Mouse (Mus musculus): ENCODE measurements around the gene Mrps12. TPM values are rescaled to one million over a fixed set of nuclear protein-coding genes. Genes with fewer than 3 reads are reported as not detected.
A peak's percentile ranks its signal among the peaks of the same experiment; 100 is the strongest.
"Not testable (repeated sequence)": the region's sequence is repeated elsewhere in the genome, so short reads cannot be mapped to it uniquely, and the experiment has no call there.

Gene Mrps12
- polyA plus RNA-seq, 1 experiment from 2014 or later, result 180 TPM

- H3K9ac ChIP-seq (ENCODE audit: low read depth, low read length), result no peak overlapping the region
- no peaks in the 10 kb centered on the region for H3K4me1 ChIP-seq (replicated peaks; ENCODE audit: control insufficient read depth, insufficient read depth, low read length)
- ATAC-seq (replicated peaks; ENCODE audit: low FRiP score) (no peak), DNase-seq (ENCODE audit: low spot score) (no peak)
- no peak overlapping the region for H3K4me3 ChIP-seq (ENCODE audit: low read depth, low read length)
- no peak overlapping the region for H3K4me2 ChIP-seq
- H3K27ac ChIP-seq (ENCODE audit: low read depth, low read length), result no peak overlapping the region
- H3K27me3 ChIP-seq (replicated peaks; ENCODE audit: control insufficient read depth, insufficient read depth, low read length), result no peaks in the 10 kb centered on the region
- no peaks in the 10 kb centered on the region for H3K36me3 ChIP-seq (ENCODE audit: control insufficient read depth, insufficient read depth, low read length)
- no peaks in the 10 kb centered on the region for H3K9me3 ChIP-seq (ENCODE audit: control insufficient read depth, low read length)
Observed at GRCm38 (mm10) chr7:28709454-28709853, 32.2 kb downstream of the Mrps12 start.

DNA sequence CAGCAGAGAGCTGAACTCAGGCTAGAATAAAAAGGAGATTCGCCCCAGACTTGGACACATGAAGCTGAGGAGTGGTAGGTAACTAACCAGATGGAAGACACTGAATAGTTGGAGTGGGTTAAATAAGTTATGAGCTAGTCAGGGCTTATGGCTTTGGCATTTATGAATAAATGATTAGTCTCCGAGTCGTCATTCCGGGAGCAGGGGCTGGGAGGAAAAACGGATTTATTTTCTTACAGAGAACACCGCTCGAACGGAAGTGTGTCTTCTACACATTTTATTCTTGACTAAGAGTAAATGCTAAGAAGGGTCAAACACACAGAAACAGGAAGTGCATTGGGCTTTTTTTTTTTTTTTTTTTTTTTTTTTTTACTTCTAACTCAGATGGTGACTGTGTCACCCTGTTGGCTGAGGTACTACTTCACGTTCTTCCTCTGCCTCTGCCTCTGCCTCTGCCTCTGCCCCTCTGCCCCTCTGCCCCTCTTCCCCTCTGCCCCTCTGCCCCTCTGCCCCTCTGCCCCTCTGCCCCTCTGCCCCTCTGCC lies 38.9 kb downstream of the Mrps12 start:
- 60% methylated on average over 9 of the region's 9 CpGs for WGBS
- Histone ChIP-seq H3K27me3 (replicated peaks; ENCODE audit: control insufficient read depth, insufficient read depth, low read length) (no peaks in the 10 kb centered on the region), H3K4me2 (no peak overlapping the region), H3K9me3 (ENCODE audit: control insufficient read depth, low read length) (0 out of 2 replicates have a peak, but pooled peaks cover 3% of the 10 kb centered on the region), H3K4me3 (ENCODE audit: low read depth, low read length) (no peak overlapping the region), H3K27ac (ENCODE audit: low read depth, low read length) (no peak overlapping the region), H3K9ac (ENCODE audit: low read depth, low read length) (no peak overlapping the region), H3K4me1 (replicated peaks; ENCODE audit: control insufficient read depth, insufficient read depth, low read length) (no peaks in the 10 kb centered on the region), H3K36me3 (ENCODE audit: control insufficient read depth, insufficient read depth, low read length) (no peaks in the 10 kb centered on the region)
- DNase-seq (ENCODE audit: low spot score) (no peak), ATAC-seq (replicated peaks; ENCODE audit: low FRiP score) (no peak)

GRCm38 (mm10) chr7:28701306-28701705 lies 40.3 kb downstream of the Mrps12 start:
- H3K9me3 ChIP-seq (ENCODE audit: control insufficient read depth, low read length); H3K36me3 ChIP-seq (ENCODE audit: control insufficient read depth, insufficient read depth, low read length); H3K4me2 ChIP-seq; ATAC-seq (replicated peaks; ENCODE audit: low FRiP score); H3K27me3 ChIP-seq (replicated peaks; ENCODE audit: control insufficient read depth, insufficient read depth, low read length); DNase-seq (ENCODE audit: low spot score); H3K4me1 ChIP-seq (replicated peaks; ENCODE audit: control insufficient read depth, insufficient read depth, low read length); H3K4me3 ChIP-seq (ENCODE audit: low read depth, low read length); H3K27ac ChIP-seq (ENCODE audit: low read depth, low read length); H3K9ac ChIP-seq (ENCODE audit: low read depth, low read length): not testable (repeated sequence)
- WGBS, result 92% methylated on average over 12 of the region's 12 CpGs

DNA sequence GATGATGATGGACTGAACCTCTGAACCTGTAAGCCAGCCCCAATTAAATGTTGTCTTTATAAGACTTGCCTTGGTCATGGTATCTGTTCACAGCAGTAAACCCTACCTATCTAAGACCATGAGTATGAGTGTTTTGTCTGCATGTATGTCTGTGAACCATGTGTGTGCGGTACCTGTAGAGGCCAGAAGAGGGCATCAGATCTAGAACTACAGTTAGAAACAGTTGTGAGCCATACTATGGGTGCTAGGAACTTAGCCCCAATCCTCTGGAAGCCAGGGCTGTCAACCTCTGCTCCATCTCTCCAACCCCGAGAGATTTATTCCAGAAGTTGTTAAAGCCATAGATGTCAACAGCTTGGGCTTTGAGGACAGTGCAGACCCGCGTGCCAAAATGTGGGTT lies 41.4 kb downstream of the Mrps12 start:
- Histone ChIP-seq H3K27me3 (replicated peaks; ENCODE audit: control insufficient read depth, insufficient read depth, low read length) (no peaks in the 10 kb centered on the region), H3K4me3 (ENCODE audit: low read depth, low read length) (no peak overlapping the region), H3K9me3 (ENCODE audit: control insufficient read depth, low read length) (0 out of 2 replicates have a peak, but pooled peaks cover 3% of the 10 kb centered on the region), H3K4me1 (replicated peaks; ENCODE audit: control insufficient read depth, insufficient read depth, low read length) (no peaks in the 10 kb centered on the region), H3K9ac (ENCODE audit: low read depth, low read length) (no peak overlapping the region), H3K4me2 (no peak overlapping the region), H3K27ac (ENCODE audit: low read depth, low read length) (no peak overlapping the region), H3K36me3 (ENCODE audit: control insufficient read depth, insufficient read depth, low read length) (no peaks in the 10 kb centered on the region; the same call in 1 of the 2 replicates)
- ATAC-seq (replicated peaks; ENCODE audit: low FRiP score), result no peak
- 94% methylated on average over 4 of the region's 4 CpGs for WGBS
- no peak for DNase-seq (ENCODE audit: low spot score)

- no peaks in the 10 kb centered on the region; the same call in 1 of the 2 replicates for H3K36me3 ChIP-seq (ENCODE audit: control insufficient read depth, insufficient read depth, low read length)
- H3K27ac ChIP-seq (ENCODE audit: low read depth, low read length), result no peak overlapping the region
- H3K27me3 ChIP-seq (replicated peaks; ENCODE audit: control insufficient read depth, insufficient read depth, low read length), result peaks cover 25% of the 10 kb centered on the region
- ATAC-seq (replicated peaks; ENCODE audit: low FRiP score) (no peak), DNase-seq (ENCODE audit: low spot score) (no peak)
- H3K4me1 ChIP-seq (replicated peaks; ENCODE audit: control insufficient read depth, insufficient read depth, low read length), result peaks cover 3% of the 10 kb centered on the region; the same call in 1 of the 2 replicates
- H3K4me3 ChIP-seq (ENCODE audit: low read depth, low read length), result no peak overlapping the region
- WGBS, result 81% methylated on average over 11 of the region's 11 CpGs
- H3K4me2 ChIP-seq, result no peak overlapping the region
- no peak overlapping the region for H3K9ac ChIP-seq (ENCODE audit: low read depth, low read length)
- H3K9me3 ChIP-seq (ENCODE audit: control insufficient read depth, low read length), result 0 out of 2 replicates have a peak, but pooled peaks cover 3% of the 10 kb centered on the region
Observed at GRCm38 (mm10) chr7:28697277-28697676, 44.3 kb downstream of the Mrps12 start.

DNA sequence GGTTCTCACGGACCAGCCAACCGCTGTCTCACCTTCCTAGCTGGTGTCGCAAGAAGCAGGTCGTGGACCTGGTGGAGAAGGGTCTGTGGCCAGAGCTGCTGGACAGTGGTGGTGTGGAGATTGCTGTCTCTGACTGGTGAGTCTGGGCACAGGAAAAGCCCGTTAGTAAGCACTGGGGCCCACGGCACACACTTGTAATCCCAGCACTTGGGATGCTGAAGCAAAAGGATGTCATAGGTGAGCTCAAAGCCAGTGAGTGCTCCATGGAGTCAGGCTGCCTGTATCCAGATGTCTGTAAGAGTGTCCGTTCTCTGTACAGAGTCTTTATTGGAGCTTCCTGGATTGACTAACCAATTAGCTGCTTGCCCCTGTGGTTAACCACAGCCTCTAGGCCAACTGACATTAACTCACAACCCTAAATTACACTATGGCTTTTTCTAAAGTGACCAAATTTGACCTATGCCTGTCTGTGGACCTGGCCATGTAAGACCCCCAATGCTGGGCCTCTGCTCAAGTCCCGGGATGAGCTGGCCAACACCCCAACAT lies 46.6 kb downstream of the Mrps12 start:
- peaks cover 31% of the 10 kb centered on the region for H3K27me3 ChIP-seq (replicated peaks; ENCODE audit: control insufficient read depth, insufficient read depth, low read length)
- H3K4me2 ChIP-seq, result no peak overlapping the region
- H3K9me3 ChIP-seq (ENCODE audit: control insufficient read depth, low read length), result no peaks in the 10 kb centered on the region
- DNase-seq (ENCODE audit: low spot score) (no peak), ATAC-seq (replicated peaks; ENCODE audit: low FRiP score) (no peak)
- no peak overlapping the region for H3K27ac ChIP-seq (ENCODE audit: low read depth, low read length)
- 40% methylated on average over 8 of the region's 8 CpGs for WGBS
- H3K36me3 ChIP-seq (ENCODE audit: control insufficient read depth, insufficient read depth, low read length), result no peaks in the 10 kb centered on the region; the same call in 1 of the 2 replicates
- peaks cover 3% of the 10 kb centered on the region; the same call in 1 of the 2 replicates for H3K4me1 ChIP-seq (replicated peaks; ENCODE audit: control insufficient read depth, insufficient read depth, low read length)
- H3K4me3 ChIP-seq (ENCODE audit: low read depth, low read length), result no peak overlapping the region
- no peak overlapping the region for H3K9ac ChIP-seq (ENCODE audit: low read depth, low read length)

DNA sequence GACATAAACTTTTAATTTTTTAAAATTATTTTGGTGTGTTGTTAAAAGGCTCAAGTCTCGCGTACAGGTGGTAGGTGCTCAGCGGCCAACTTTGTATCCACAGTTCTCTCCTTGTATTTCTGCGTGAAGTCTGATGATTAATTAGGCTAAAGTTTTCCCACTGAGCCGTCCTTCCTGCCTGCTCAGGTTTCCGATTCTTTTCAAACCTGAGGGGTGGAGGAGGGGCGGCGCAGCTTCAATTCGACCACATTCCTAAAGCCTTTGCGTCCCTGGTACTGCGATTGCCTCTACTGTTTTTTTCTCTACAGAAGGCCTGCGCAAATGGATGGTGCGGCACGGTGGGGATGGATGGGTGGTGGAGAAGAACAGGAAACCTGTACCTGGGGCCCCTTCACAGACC lies 47.2 kb downstream of the Mrps12 start:
- ATAC-seq (replicated peaks; ENCODE audit: low FRiP score) (no peak), DNase-seq (ENCODE audit: low spot score) (no peak)
- Histone ChIP-seq H3K4me2 (peak overlapping the region; percentile 34), H3K4me1 (replicated peaks; ENCODE audit: control insufficient read depth, insufficient read depth, low read length) (peaks cover 3% of the 10 kb centered on the region; the same call in 1 of the 2 replicates), H3K27me3 (replicated peaks; ENCODE audit: control insufficient read depth, insufficient read depth, low read length) (peaks cover 31% of the 10 kb centered on the region), H3K36me3 (ENCODE audit: control insufficient read depth, insufficient read depth, low read length) (no peaks in the 10 kb centered on the region; the same call in 1 of the 2 replicates), H3K27ac (ENCODE audit: low read depth, low read length) (no peak overlapping the region), H3K4me3 (ENCODE audit: low read depth, low read length) (no peak overlapping the region), H3K9ac (ENCODE audit: low read depth, low read length) (no peak overlapping the region), H3K9me3 (ENCODE audit: control insufficient read depth, low read length) (no peaks in the 10 kb centered on the region)
- 8% methylated on average over 14 of the region's 14 CpGs for WGBS

- ATAC-seq (replicated peaks; ENCODE audit: low FRiP score), result peak; percentile 64
- H3K27me3 ChIP-seq (replicated peaks; ENCODE audit: control insufficient read depth, insufficient read depth, low read length), result peaks cover 31% of the 10 kb centered on the region
- under 1% methylated on average over 38 of the region's 38 CpGs for WGBS
- no peak overlapping the region for H3K27ac ChIP-seq (ENCODE audit: low read depth, low read length)
- H3K4me2 ChIP-seq, result peak overlapping the region; percentile 74
- no peaks in the 10 kb centered on the region for H3K9me3 ChIP-seq (ENCODE audit: control insufficient read depth, low read length)
- peak overlapping the region; percentile 43 for H3K4me3 ChIP-seq (ENCODE audit: low read depth, low read length)
- peak; percentile 70 for DNase-seq (ENCODE audit: low spot score)
- 0 out of 2 replicates have a peak overlapping the region, but pooled peaks have one; percentile 8 for H3K9ac ChIP-seq (ENCODE audit: low read depth, low read length)
- peaks cover 3% of the 10 kb centered on the region; the same call in 1 of the 2 replicates for H3K4me1 ChIP-seq (replicated peaks; ENCODE audit: control insufficient read depth, insufficient read depth, low read length)
- H3K36me3 ChIP-seq (ENCODE audit: control insufficient read depth, insufficient read depth, low read length), result no peaks in the 10 kb centered on the region; the same call in 1 of the 2 replicates
Observed at GRCm38 (mm10) chr7:28693321-28693966, 48.2 kb downstream of the Mrps12 start.
